ENCODE assay signal across 8 mouse cellular contexts in the genomic region with DNA sequence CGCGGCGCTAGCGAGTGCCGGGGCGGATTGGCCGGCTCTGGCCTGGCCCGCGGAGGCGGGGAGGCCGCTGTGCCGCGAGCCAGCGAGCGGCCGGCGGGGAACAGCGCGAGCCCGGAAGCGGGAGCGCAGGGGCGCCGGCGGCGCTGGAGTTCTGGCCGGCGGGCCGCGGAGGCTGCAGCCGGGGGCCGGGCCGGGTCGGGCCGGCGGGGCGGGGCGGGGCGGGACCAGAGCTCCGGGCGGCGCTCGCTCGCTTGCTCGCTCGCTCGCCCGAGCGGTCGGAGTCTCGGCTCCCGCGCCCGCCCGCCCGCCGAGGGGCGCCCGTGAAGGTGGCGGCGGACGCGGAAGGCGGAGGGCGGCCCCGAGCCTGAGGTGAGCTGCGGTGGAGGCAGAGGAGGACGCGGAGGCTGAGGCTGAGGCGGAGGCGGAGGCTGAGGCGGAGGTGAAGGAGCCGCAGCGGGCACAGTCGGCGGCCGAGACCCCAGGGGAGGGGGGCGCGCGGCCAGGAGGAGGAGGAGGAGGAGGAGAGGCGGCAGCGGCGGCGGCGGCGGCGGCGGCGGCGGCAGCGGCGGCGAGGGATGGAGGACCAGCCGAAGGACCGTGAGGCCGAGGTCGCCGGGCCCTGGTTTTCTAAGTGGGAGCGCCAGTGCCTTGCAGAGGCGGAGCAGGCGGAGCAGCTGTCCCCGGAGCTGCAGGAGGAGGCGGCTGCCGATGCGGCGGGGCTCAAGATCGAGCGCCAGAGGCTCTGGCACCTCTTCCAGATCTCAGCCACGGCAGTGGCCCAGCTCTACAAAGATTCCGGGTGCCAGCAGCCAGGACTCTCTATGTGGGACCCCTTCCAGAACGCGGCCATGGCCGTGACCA. TPM values are rescaled to one million over a fixed set of nuclear protein-coding genes. Genes with fewer than 3 reads are reported as not detected.
DNase-seq lines count a peak whose midpoint lies in the region; ATAC-seq and TF ChIP-seq lines count a peak whose summit lies in the region.

No protein-coding gene starts in this region.

- peak; percentile 64 for ATAC-seq in forebrain, embryonic 11.5 days (replicated peaks; ENCODE audit: low FRiP score)
- ATAC-seq in heart, embryonic 16.5 days (replicated peaks; ENCODE audit: extremely low read depth, insufficient read depth, low FRiP score): peak; percentile 90
- ATAC-seq in kidney, postnatal 0 days (replicated peaks; ENCODE audit: low FRiP score, low read depth): peak; percentile 85
- ATAC-seq in liver, embryonic 12.5 days: peak; percentile 42; the same call in 1 of the 2 replicates
- ATAC-seq in neural tube, embryonic 12.5 days (ENCODE audit: low FRiP score, low read depth): peak; percentile 79

- H3K36me3 ChIP-seq in forebrain, embryonic 11.5 days (ENCODE audit: control insufficient read depth, insufficient read depth, low read length): no peaks in the 10 kb centered on the region
- H3K36me3 ChIP-seq in heart, embryonic 16.5 days (ENCODE audit: control insufficient read depth, insufficient read depth): no peaks in the 10 kb centered on the region
- no peaks in the 10 kb centered on the region for H3K36me3 ChIP-seq in kidney, postnatal 0 days (ENCODE audit: insufficient read depth, low read length)
- no peaks in the 10 kb centered on the region for H3K36me3 ChIP-seq in liver, embryonic 12.5 days
- H3K36me3 ChIP-seq in neural tube, embryonic 12.5 days: no peaks in the 10 kb centered on the region

- TF ChIP-seq CTCF in kidney, postnatal 0 days (IDR thresholded peaks at IDR 0.05; ENCODE audit: low read depth): no peak

- peak overlapping the region; percentile 52 for H3K4me3 ChIP-seq in forebrain, embryonic 11.5 days (ENCODE audit: low read depth, low read length)
- peak overlapping the region; percentile 60 for H3K4me3 ChIP-seq in heart, embryonic 16.5 days (ENCODE audit: low read length)
- peak overlapping the region; percentile 51 for H3K4me3 ChIP-seq in kidney, postnatal 0 days (replicated peaks; ENCODE audit: low read depth, low read length)
- peak overlapping the region; percentile 48 for H3K4me3 ChIP-seq in liver, embryonic 12.5 days
- peak overlapping the region; percentile 54 for H3K4me3 ChIP-seq in neural tube, embryonic 12.5 days

- peak overlapping the region; percentile 75 for H3K9ac ChIP-seq in forebrain, embryonic 11.5 days (ENCODE audit: low read length)
- peak overlapping the region; percentile 67 for H3K9ac ChIP-seq in heart, embryonic 16.5 days (ENCODE audit: low read length)
- peak overlapping the region; percentile 42; the same call in 1 of the 2 replicates for H3K9ac ChIP-seq in kidney, postnatal 0 days (ENCODE audit: low read depth, low read length)
- no peak overlapping the region for H3K9ac ChIP-seq in liver, embryonic 12.5 days
- H3K9ac ChIP-seq in neural tube, embryonic 12.5 days: peak overlapping the region; percentile 70

- WGBS in forebrain, embryonic 11.5 days: 14% methylated on average over 37 of the region's 113 CpGs
- whole genome bisulfite sequencing in heart, embryonic 16.5 days: 21% methylated on average over 50 of the region's 113 CpGs
- WGBS in kidney, postnatal 0 days: 28% methylated on average over 74 of the region's 113 CpGs
- 10% methylated on average over 50 of the region's 113 CpGs for WGBS in liver, embryonic 12.5 days (ENCODE audit: insufficient replicate concordance)
- WGBS in neural tube, embryonic 12.5 days: 14% methylated on average over 59 of the region's 113 CpGs

- H3K9me3 ChIP-seq in forebrain, embryonic 11.5 days (ENCODE audit: control insufficient read depth, low read length): no peaks in the 10 kb centered on the region
- no peaks in the 10 kb centered on the region for H3K9me3 ChIP-seq in heart, embryonic 16.5 days (replicated peaks; ENCODE audit: control insufficient read depth, low read length)
- no peaks in the 10 kb centered on the region for H3K9me3 ChIP-seq in kidney, postnatal 0 days (replicated peaks; ENCODE audit: low read length)
- no peaks in the 10 kb centered on the region for H3K9me3 ChIP-seq in liver, embryonic 12.5 days (replicated peaks)
- H3K9me3 ChIP-seq in neural tube, embryonic 12.5 days: no peaks in the 10 kb centered on the region

- peak overlapping the region; percentile 53 for H3K4me2 ChIP-seq in forebrain, embryonic 11.5 days (ENCODE audit: low read depth, low read length, severe bottlenecking)
- H3K4me2 ChIP-seq in heart, embryonic 16.5 days (ENCODE audit: low read depth, low read length): peak overlapping the region; percentile 72
- peak overlapping the region; percentile 65 for H3K4me2 ChIP-seq in kidney, postnatal 0 days (ENCODE audit: low read length)
- peak overlapping the region; percentile 64 for H3K4me2 ChIP-seq in liver, embryonic 12.5 days
- peak overlapping the region; percentile 58 for H3K4me2 ChIP-seq in neural tube, embryonic 12.5 days (replicated peaks)

- peak overlapping the region; percentile 77 for H3K27ac ChIP-seq in forebrain, embryonic 11.5 days (ENCODE audit: low read depth, low read length)
- H3K27ac ChIP-seq in heart, embryonic 16.5 days (ENCODE audit: low read length): no peak overlapping the region
- H3K27ac ChIP-seq in kidney, postnatal 0 days: no peak overlapping the region
- H3K27ac ChIP-seq in liver, embryonic 12.5 days: no peak overlapping the region
- peak overlapping the region; percentile 57; the same call in 1 of the 2 replicates for H3K27ac ChIP-seq in neural tube, embryonic 12.5 days

- H3K27me3 ChIP-seq in forebrain, embryonic 11.5 days (ENCODE audit: control insufficient read depth, insufficient read depth, low read length): no peaks in the 10 kb centered on the region
- H3K27me3 ChIP-seq in heart, embryonic 16.5 days (ENCODE audit: control insufficient read depth, insufficient read depth, low read length): 0 out of 2 replicates have a peak, but pooled peaks cover 2% of the 10 kb centered on the region
- H3K27me3 ChIP-seq in kidney, postnatal 0 days (ENCODE audit: insufficient read depth, low read length): no peaks in the 10 kb centered on the region
- peaks cover 36% of the 10 kb centered on the region for H3K27me3 ChIP-seq in liver, embryonic 12.5 days (replicated peaks)
- H3K27me3 ChIP-seq in neural tube, embryonic 12.5 days (replicated peaks): no peaks in the 10 kb centered on the region

- DNase-seq in A20 (ENCODE audit: low read depth, low spot score): peak; percentile 58
- DNase-seq in brain, adult 2 months (ENCODE audit: low read depth, low spot score): peak; percentile 61
- DNase-seq in forebrain, embryonic 11.5 days (ENCODE audit: low spot score): peak; percentile 74
- DNase-seq in kidney, postnatal 0 days (ENCODE audit: low spot score): peak; percentile 44
- peak; percentile 30 for DNase-seq in urinary bladder, adult 2 months (ENCODE audit: low spot score)

- H3K4me1 ChIP-seq in forebrain, embryonic 11.5 days (replicated peaks; ENCODE audit: control insufficient read depth, insufficient read depth, low read length): no peaks in the 10 kb centered on the region
- H3K4me1 ChIP-seq in heart, embryonic 16.5 days (ENCODE audit: control insufficient read depth, insufficient read depth, low read length): no peaks in the 10 kb centered on the region
- H3K4me1 ChIP-seq in kidney, postnatal 0 days (replicated peaks; ENCODE audit: insufficient read depth, low read length): no peaks in the 10 kb centered on the region
- H3K4me1 ChIP-seq in liver, embryonic 12.5 days: no peaks in the 10 kb centered on the region
- no peaks in the 10 kb centered on the region for H3K4me1 ChIP-seq in neural tube, embryonic 12.5 days

RNA-seq across cellular contexts. Expression of a gene that starts 8.6 kb away (rescaled TPM):
- polyA plus RNA-seq in forebrain, embryonic 11.5 days (2014; fragmentation: Nextera tagmentation; extraction: Ambion mirVana): not detected in 2 replicates
- not detected in 2 replicates for polyA plus RNA-seq in heart, embryonic 16.5 days (2015; fragmentation: Nextera tagmentation; extraction: Ambion mirVana)
- not detected in 2 replicates for polyA plus RNA-seq in kidney, postnatal 0 days (2015; fragmentation: Nextera tagmentation; extraction: Ambion mirVana)
- polyA plus RNA-seq in liver, embryonic 12.5 days (2016; fragmentation: Nextera tagmentation; extraction: Ambion mirVana): not detected in 2 replicates
- polyA plus RNA-seq in neural tube, embryonic 12.5 days (2016; fragmentation: Nextera tagmentation; extraction: Ambion mirVana): not detected in 2 replicates
- polyA plus RNA-seq in urinary bladder, adult 2 months (2012; rRNA removed): not detected in 2 replicates

RNA-seq across cellular contexts. Expression of a gene that starts 44.8 kb away (rescaled TPM):
- polyA plus RNA-seq in forebrain, embryonic 11.5 days (2014; fragmentation: Nextera tagmentation; extraction: Ambion mirVana): 15.6 and 18.7 TPM in 2 replicates
- polyA plus RNA-seq in heart, embryonic 16.5 days (2015; fragmentation: Nextera tagmentation; extraction: Ambion mirVana): 3.6 and 3.9 TPM in 2 replicates
- polyA plus RNA-seq in kidney, postnatal 0 days (2015; fragmentation: Nextera tagmentation; extraction: Ambion mirVana): 6.6 and 6.9 TPM in 2 replicates
- polyA plus RNA-seq in liver, embryonic 12.5 days (2016; fragmentation: Nextera tagmentation; extraction: Ambion mirVana): 5.8 TPM in 2 replicates
- 16.0 and 16.6 TPM in 2 replicates for polyA plus RNA-seq in neural tube, embryonic 12.5 days (2016; fragmentation: Nextera tagmentation; extraction: Ambion mirVana)
- 8.3 and 8.4 TPM in 2 replicates for polyA plus RNA-seq in urinary bladder, adult 2 months (2012; rRNA removed)

Comparison
In these comparisons a context has a peak if more than half of its experiments do, and no peak if none do; other contexts are left out.
1. H3K27ac ChIP-seq: peak in forebrain, embryonic 11.5 days (single experiment) and neural tube, embryonic 12.5 days (single experiment); none in heart, embryonic 16.5 days (single experiment), kidney, postnatal 0 days (single experiment) and liver, embryonic 12.5 days (single experiment).
2. Peak in every context shown above with its lines, with median percentiles within 50 percentile points of each other: DNase-seq, ATAC-seq, H3K4me2 ChIP-seq and H3K4me3 ChIP-seq.